Mouse (Mus musculus): ENCODE results near the gene Mettl2.

DNA sequence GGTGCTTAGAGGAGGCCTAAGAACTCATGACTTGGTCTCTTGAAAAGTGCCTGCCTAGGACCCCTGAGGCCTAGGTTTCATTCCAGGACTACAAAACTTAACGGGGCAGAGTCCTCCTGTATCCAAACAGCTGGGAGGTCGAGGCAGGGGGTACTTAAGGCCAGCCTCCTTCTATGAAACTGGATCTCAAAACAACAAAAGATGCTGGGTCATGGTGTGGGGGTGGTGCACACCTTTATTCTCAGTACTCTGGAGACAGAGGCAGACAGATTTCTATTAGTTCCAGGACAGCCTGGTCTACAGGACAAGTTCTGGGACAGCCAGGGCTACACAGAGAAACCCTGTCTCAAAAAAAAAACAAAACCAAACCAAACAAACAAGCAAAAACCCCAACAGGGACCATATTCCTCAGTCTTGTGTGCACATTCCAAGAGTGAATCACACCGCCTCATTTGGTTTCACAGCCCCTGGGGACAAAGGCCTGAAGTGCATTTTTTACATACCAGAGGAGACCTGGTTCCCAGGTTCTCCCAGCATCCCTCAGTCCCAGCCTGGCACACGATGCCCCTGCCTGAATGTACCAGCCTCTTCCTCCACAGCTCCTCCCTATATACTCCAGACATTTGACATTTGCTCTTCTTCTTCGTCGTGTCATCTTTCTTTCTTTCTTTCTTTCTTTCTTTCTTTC is 33.6 kb downstream of the Mettl2 start:
- TF ChIP-seq CTCF (IDR thresholded peaks at IDR 0.05; ENCODE audit: extremely low read depth, insufficient read length, insufficient replicate concordance, low read depth, low read length) = no peak
- TF ChIP-seq POLR2A (IDR thresholded peaks at IDR 0.05; ENCODE audit: low read depth, low read length) = no peak
